Mouse (Mus musculus): ENCODE results near the gene Fam240a. TPM values are rescaled to one million over a fixed set of nuclear protein-coding genes. Genes with fewer than 3 reads are reported as not detected.

Gene Fam240a
- total and polyA plus RNA-seq, 3 experiments = not detected

- no peak for TF ChIP-seq ELF1 (IDR thresholded peaks at IDR 0.05; ENCODE audit: low read depth, low read length)
Observed at GRCm38 (mm10) chr9:110950109-110950508, 33.4 kb upstream of the Fam240a start (continued).

- no peak overlapping the region for H3K4me3 ChIP-seq (ENCODE audit: control insufficient read depth in 1 of 2, insufficient read depth in 1 of 2, low read depth in 2 of 2, low read length in 2 of 2)
- no peaks in the 10 kb centered on the region for H3K79me2 ChIP-seq (ENCODE audit: control insufficient read depth, insufficient read depth, low read length, poor library complexity)
- H3K9ac ChIP-seq (ENCODE audit: control insufficient read depth, low read depth, low read length, poor library complexity, severe bottlenecking) = no peak overlapping the region
- no peak for DNase-seq (ENCODE audit: low read depth, low spot score)
- H3K36me3 ChIP-seq (ENCODE audit: control insufficient read depth in 1 of 2, insufficient read depth in 2 of 2, low read length in 2 of 2) = peaks cover 0 to 2% of the 10 kb centered on the region in 2 experiments; a peak in 1 of 4 replicates
- no peaks in the 10 kb centered on the region for H3K27me3 ChIP-seq (ENCODE audit: control insufficient read depth in 1 of 2, insufficient read depth in 2 of 2, low read length in 2 of 2)
- H3K4me1 ChIP-seq (ENCODE audit: control insufficient read depth in 1 of 2, insufficient read depth in 2 of 2, low read length in 2 of 2) = peaks cover 0 to 7% of the 10 kb centered on the region in 2 experiments; a peak in 2 of 4 replicates
- no peak for TF ChIP-seq MYB (IDR thresholded peaks at IDR 0.05; ENCODE audit: low read depth, low read length)
- TF ChIP-seq TAL1 (IDR thresholded peaks at IDR 0.05; ENCODE audit: low read length) = no peak
- TF ChIP-seq CTCF (IDR thresholded peaks at IDR 0.05 in 2 of 3, conservative IDR thresholded peaks at IDR 0.05 in 1 of 3; ENCODE audit: control insufficient read depth in 1 of 3, insufficient read depth in 1 of 3, low read depth in 2 of 3, low read length in 3 of 3, poor library complexity in 1 of 3, severe bottlenecking in 1 of 3) = no peak
- no peak for TF ChIP-seq UBTF (IDR thresholded peaks at IDR 0.05; ENCODE audit: borderline replicate concordance, insufficient read depth, low read depth, low read length)
- no peak for TF ChIP-seq POLR2AphosphoS2 (IDR thresholded peaks at IDR 0.05; ENCODE audit: low read length)
- no peak for TF ChIP-seq TBP (IDR thresholded peaks at IDR 0.05; ENCODE audit: low read depth, low read length)
- no peak for TF ChIP-seq ZC3H11A (IDR thresholded peaks at IDR 0.05; ENCODE audit: low read depth, low read length)
- no peak for TF ChIP-seq POLR2A (IDR thresholded peaks at IDR 0.05; ENCODE audit: control insufficient read depth in 1 of 2, insufficient read depth in 1 of 2, low read depth in 1 of 2, low read length in 2 of 2, poor library complexity in 1 of 2)
- no peak for TF ChIP-seq MAFK (IDR thresholded peaks at IDR 0.05; ENCODE audit: borderline replicate concordance, low read depth, low read length)
- H3K9me3 ChIP-seq (replicated peaks; ENCODE audit: insufficient read depth, low read length) = no peaks in the 10 kb centered on the region
- no peak overlapping the region for H3K27ac ChIP-seq (ENCODE audit: control insufficient read depth, low read depth, low read length)
Observed at GRCm38 (mm10) chr9:110948813-110949310, 32.2 kb upstream of the Fam240a start.

- H3K36me3 ChIP-seq (ENCODE audit: control insufficient read depth in 1 of 2, insufficient read depth in 2 of 2, low read length in 2 of 2) = peaks cover 0 to 2% of the 10 kb centered on the region in 2 experiments; a peak in 1 of 4 replicates
- H3K4me1 ChIP-seq (ENCODE audit: control insufficient read depth in 1 of 2, insufficient read depth in 2 of 2, low read length in 2 of 2) = peaks cover 0 to 7% of the 10 kb centered on the region in 2 experiments; a peak in 2 of 4 replicates
- no peaks in the 10 kb centered on the region for H3K79me2 ChIP-seq (ENCODE audit: control insufficient read depth, insufficient read depth, low read length, poor library complexity)
- H3K4me3 ChIP-seq (ENCODE audit: control insufficient read depth in 1 of 2, insufficient read depth in 1 of 2, low read depth in 2 of 2, low read length in 2 of 2) = no peak overlapping the region
- no peaks in the 10 kb centered on the region for H3K27me3 ChIP-seq (ENCODE audit: control insufficient read depth in 1 of 2, insufficient read depth in 2 of 2, low read length in 2 of 2)
- H3K9ac ChIP-seq (ENCODE audit: control insufficient read depth, low read depth, low read length, poor library complexity, severe bottlenecking) = no peak overlapping the region
- H3K9me3 ChIP-seq (replicated peaks; ENCODE audit: insufficient read depth, low read length) = no peaks in the 10 kb centered on the region
- TF ChIP-seq MYB (IDR thresholded peaks at IDR 0.05; ENCODE audit: low read depth, low read length) (no peak), RCOR1 (IDR thresholded peaks at IDR 0.05; ENCODE audit: low read depth, low read length) (no peak), ZNF384 (IDR thresholded peaks at IDR 0.05; ENCODE audit: low read depth, low read length) (no peak), POLR2AphosphoS5 (IDR thresholded peaks at IDR 0.05; ENCODE audit: borderline replicate concordance, low read depth, low read length) (no peak), POLR2AphosphoS2 (IDR thresholded peaks at IDR 0.05; ENCODE audit: low read length) (no peak), NELFE (IDR thresholded peaks at IDR 0.05; ENCODE audit: low read depth, low read length) (no peak), E2F4 (IDR thresholded peaks at IDR 0.05; ENCODE audit: borderline replicate concordance, low read depth, low read length) (no peak), TAL1 (IDR thresholded peaks at IDR 0.05; ENCODE audit: low read length) (no peak), POLR2A (IDR thresholded peaks at IDR 0.05; ENCODE audit: control insufficient read depth in 1 of 2, insufficient read depth in 1 of 2, low read depth in 1 of 2, low read length in 2 of 2, poor library complexity in 1 of 2) (no peak), RAD21 (IDR thresholded peaks at IDR 0.05; ENCODE audit: low read depth, low read length) (no peak), USF2 (IDR thresholded peaks at IDR 0.05; ENCODE audit: borderline replicate concordance in 1 of 2, insufficient read depth in 1 of 2, low read depth in 1 of 2, low read length in 2 of 2) (no peak), TBP (IDR thresholded peaks at IDR 0.05; ENCODE audit: low read depth, low read length) (no peak), ZKSCAN1 (IDR thresholded peaks at IDR 0.05; ENCODE audit: low read depth, low read length) (no peak), MXI1 (IDR thresholded peaks at IDR 0.05; ENCODE audit: low read depth, low read length) (no peak), TCF12 (IDR thresholded peaks at IDR 0.05; ENCODE audit: low read depth, low read length) (no peak), UBTF (IDR thresholded peaks at IDR 0.05; ENCODE audit: borderline replicate concordance, insufficient read depth, low read depth, low read length) (no peak), NRF1 (IDR thresholded peaks at IDR 0.05; ENCODE audit: insufficient read depth, low read depth, low read length, poor library complexity, severe bottlenecking) (no peak), GATA1 (IDR thresholded peaks at IDR 0.05; ENCODE audit: low read depth, low read length) (no peak), JUND (IDR thresholded peaks at IDR 0.05; ENCODE audit: low read depth, low read length) (no peak), CHD2 (IDR thresholded peaks at IDR 0.05; ENCODE audit: low read length) (no peak)
- no peak overlapping the region for H3K27ac ChIP-seq (ENCODE audit: control insufficient read depth, low read depth, low read length)
- no peak for DNase-seq (ENCODE audit: low read depth, low spot score)
Observed at GRCm38 (mm10) chr9:110947900-110948299, 31.2 kb upstream of the Fam240a start.

Measured in MEL (cell line).